Mouse (Mus musculus): Measurements from ENCODE around the gene Qser1.
"Not testable (repeated sequence)": the region's sequence is repeated elsewhere in the genome, so short reads cannot be mapped to it uniquely, and the experiment has no call there.

The Qser1 gene

DNA sequence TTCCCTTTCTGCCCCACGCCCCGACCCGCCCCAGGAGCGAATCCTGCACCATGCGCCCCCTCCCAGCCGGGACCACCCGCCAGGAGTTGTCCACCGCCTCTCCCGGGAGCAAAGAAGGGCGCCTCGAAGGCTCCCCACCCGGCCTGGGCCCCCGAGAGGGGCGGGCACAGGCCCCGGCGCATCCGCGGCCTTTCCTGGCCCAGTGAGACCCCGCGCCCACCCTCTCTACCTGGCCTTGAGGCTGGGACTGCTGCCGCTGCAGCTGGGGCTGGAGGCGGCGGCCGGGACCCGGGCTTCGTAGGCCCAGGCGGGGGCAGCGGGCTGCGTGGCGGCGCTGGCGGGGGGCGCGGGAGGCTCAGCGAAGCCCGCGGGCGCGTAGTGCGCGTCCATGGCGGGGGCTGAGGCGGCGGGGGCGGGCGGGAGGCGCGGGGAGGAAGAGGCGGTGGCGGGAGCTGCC, at the start of gene Qser1:
TSS of gene Qser1 (minus strand) at position 390 of the 457 bp plus-strand sequence.
- DNase-seq (ENCODE audit: low spot score), result peak; percentile 38

GRCm38 (mm10) chr2:104864176-104864860, 47.8 kb upstream of the Qser1 start:
- no peak for DNase-seq (ENCODE audit: low spot score)

DNA sequence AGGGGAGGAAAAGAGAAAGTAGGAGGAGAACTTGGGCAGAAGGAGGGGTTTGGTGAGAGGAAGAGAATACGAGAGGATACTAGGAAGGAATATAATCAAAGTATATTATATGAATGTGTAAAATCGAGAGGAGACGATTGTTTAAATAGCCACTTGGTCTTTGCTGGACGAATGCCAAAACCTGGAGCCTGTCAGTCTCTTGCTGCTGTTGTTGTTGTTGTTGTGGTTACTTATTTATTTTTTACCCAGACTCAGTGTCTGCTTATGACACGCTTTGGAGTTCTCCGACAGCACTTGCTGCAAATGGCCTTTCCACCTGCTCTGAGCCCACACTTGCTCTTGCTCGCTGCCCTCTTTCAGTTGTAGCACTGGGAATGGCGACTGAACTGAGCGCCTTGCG, 43.9 kb upstream of the Qser1 start:
- no peak for DNase-seq (ENCODE audit: low spot score)

DNA sequence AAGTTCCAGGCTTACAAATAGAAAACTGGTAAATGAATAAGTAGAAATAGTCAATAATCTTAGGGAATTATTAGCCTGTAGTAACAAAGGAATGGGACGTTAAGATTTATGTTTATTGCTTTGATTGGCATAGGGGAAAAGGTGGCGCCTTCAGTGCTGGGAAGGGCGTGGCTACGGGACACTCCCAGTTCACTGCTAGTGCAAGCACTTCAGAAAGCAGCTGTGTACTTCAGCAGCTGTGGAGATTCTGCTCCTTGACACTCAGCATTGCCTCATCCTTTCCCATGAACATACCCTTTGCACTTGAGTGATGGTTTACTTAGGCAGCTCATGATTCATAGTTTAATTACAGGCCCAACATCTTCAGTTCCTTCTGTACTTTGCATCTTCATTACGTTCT, 42.5 kb upstream of the Qser1 start:
- DNase-seq (ENCODE audit: low spot score), result no peak

- DNase-seq (ENCODE audit: low spot score), result not testable (repeated sequence)
These were observed 41.5 kb upstream of the Qser1 start for GRCm38 (mm10) chr2:104858083-104858482.

DNA sequence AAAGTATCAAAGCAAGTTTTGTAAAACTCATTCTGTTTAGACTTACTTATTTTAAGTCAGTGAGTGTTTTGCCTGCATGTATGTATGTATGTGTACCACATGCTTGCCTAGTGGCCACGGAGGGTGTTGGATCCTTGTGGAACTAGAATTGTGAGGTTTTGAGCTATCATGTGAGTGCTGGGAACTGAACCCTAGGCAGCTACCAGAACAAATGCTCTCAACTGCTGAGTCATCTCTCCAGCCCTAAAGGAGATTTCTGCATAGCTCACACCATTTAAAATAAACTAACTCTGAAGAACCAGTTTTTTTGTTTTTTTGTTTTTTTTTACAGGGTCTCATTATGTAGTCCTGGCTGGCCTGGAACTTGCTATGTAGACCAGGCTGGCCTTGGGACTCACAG, 39.7 kb upstream of the Qser1 start:
- no peak for DNase-seq (ENCODE audit: low spot score)

DNA sequence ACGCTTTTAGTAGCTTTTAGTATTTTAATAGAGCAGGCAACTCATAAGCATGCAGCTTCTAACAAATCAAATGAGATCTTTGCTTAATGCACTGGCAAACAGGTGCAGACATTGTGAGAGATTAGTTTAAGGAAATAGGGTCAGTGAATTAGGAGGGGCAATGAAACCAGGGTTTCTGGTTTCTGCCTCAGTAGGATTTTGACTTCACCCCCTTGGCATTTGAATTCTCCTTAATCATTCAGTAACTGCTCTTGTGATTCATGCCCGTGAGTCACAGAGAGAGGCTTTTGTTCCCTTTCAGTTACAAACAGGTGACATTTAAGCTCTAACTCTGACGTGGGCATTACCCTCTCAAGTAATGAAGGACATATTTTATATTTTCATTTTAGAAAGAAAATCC, 39.2 kb upstream of the Qser1 start:
- DNase-seq (ENCODE audit: low spot score), result no peak

DNA sequence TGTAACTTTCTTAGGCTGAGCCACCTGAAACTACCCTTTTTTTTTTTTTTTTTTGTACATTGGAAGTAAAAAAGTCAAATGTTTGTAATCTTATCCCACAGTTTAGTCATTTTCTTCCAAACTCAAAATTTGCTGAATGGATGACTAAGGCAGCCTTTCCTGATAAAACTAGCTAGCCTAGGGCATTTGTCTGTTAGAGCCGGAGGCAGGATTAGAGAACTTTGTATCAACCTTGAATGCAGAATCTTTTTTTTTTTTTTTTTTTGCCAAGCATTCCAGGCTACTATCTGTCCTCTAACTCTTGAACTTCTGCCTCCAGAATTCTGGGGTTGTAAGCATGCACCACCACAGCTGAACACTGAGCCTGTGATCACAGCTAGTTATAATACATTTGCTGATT, 38.3 kb upstream of the Qser1 start:
- DNase-seq (ENCODE audit: low spot score), result no peak

DNA sequence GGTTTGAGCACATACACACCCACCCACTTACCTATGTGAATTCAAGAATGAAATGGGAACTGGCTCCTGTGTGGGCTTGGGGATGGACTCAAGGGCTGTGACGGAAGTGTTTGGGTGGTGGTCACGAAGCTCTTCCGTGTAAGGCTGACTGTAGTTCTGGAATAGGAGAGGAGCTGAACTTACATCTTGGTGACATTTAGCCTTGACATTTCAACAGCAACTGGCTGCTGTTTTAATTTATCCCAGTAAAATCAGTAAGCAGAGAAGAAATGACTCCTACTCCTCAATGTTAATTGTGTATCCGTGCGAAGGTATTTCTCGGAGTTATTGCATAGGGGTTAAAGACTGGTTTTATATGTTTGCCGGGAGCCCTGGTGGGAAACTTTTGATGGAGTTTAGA, 36.0 kb upstream of the Qser1 start:
- DNase-seq (ENCODE audit: low spot score), result no peak

DNA sequence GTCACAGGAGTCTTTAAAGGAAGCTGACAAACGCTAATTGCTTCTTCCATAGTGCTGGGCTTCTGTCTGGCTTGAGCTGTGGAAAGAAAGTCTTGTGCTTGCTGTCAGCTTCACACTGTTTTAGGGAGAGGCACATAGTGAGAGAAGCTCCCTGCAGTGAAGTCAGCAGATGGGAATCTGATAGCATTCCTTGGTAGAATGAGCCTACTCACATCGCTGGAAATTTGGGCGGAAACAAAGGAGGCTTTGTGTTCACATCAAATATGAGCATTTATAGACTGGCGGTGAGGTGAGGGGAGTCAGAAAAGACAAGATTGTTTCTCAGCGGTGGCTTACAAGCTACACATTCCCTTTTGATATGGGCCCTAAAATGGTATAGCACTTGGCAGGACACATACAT, 35.1 kb upstream of the Qser1 start:
- peak; percentile 40 for DNase-seq (ENCODE audit: low spot score)

DNA sequence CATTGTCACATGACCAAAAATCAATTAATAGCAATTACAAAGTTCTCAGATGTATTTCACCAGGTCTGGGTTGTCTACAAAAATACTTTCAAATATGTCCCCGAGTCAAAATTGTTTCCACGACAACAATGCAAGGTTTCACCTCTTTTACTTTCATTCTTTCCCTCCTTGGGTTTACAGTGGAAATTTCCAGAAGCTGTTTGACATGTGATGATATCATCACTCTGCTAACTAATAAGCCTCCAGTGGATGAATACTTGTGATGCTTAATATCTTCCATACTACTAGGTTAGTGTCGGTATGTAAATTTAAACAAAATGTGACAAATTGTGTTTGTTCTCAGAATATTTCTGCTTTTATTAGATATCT, 33.4 kb upstream of the Qser1 start:
- no peak for DNase-seq (ENCODE audit: low spot score)

GRCm38 (mm10) chr2:104849276-104849990, 32.9 kb upstream of the Qser1 start, which contains the start of gene Prrg4:
Gene Prrg4 (minus strand): TSS chr2:104849876.
- peak; percentile 73 for DNase-seq (ENCODE audit: low spot score)

DNA sequence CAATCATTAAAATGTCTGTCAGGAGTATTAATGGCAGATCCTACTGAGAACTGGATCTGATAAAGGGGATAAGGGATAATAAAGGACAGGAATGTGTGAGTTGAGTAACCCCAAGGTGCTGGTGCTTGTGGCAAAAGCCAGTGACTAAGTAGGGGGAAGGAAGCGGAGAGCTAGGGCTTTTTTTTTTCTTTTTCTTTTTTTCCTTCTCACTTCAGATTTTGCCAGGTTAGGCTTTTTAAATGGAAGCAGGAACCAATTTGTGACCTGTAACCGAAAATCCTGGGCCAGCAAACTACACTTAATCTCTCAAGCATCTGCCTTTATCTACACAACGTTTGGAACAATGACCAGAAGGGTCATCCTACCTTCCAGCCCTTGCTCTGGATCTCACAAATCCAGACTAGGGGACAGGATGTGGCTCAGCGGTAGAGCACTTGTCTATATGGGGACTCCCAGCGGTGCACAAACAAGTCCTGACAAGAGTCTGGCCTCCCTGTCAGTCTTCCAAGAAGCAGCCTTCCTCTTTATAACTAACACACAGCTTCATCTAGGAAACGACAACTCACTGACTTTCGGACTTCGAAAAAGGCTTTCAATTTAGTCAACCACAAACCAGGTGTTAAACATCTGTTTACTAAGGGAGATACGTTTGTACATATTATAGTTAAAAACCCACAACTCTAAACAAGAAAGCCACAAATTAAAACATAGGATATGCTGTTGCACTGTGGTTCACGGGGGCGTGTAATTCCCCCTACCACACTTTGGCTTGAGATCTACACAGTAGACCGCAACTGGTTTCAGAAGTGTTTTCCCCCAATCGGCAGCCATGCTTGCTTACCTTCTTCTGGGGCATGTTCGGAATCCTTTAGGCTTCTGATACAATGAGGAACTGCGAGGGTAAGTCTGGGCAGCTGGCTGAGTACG, 31.9 kb upstream of the Qser1 start:
- peak; percentile 11 for DNase-seq (ENCODE audit: low spot score)

- DNase-seq (ENCODE audit: low spot score), result peak; percentile 60
These were observed 31.1 kb upstream of the Qser1 start for GRCm38 (mm10) chr2:104847645-104848044.

- peak; percentile 27 for DNase-seq (ENCODE audit: low spot score)
These were observed 30.3 kb upstream of the Qser1 start for GRCm38 (mm10) chr2:104846638-104847414.

- DNase-seq (ENCODE audit: low spot score), result no peak
These were observed 26.0 kb upstream of the Qser1 start for GRCm38 (mm10) chr2:104842559-104842958.

- DNase-seq (ENCODE audit: low spot score), result no peak
These were observed 25.2 kb upstream of the Qser1 start for GRCm38 (mm10) chr2:104841736-104842135.

DNA sequence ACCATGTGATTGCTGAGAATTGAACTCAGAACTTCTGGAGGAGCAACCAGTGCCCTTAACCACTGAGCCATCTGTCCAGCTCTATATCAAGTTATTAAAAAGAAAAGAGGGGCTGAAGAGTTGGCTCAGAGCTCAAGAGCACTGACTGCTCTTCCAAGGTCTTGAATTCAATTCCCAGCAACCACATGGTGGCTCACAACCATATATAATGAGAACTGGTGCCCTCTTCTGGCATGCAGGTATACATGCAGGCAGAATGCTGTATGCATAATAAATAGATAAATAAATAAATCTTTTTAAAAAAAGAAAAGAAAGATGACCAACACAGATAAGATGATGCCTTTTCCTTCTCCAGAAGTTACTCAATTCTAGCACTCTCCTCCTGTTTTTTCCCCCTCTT, 24.4 kb upstream of the Qser1 start:
- no peak for DNase-seq (ENCODE audit: low spot score)

DNA sequence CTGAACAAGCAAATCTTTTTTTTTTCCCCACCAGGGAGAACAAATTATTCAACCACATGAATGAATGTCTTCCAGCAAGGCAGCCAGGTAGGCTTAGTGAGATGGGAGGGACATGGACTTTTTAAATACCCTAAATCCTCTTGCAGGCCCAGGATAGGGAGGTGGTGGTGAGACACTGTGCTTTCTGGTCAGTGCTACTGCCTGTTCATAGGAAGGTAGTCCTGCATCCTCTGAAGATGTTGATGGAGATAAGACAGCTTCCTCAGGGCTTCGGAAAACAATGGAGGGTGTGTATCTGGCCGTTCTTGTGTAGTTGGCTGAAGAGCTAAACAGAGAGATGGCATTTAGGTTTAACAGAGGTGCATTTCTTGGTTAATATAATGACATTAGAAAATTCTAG, 15.9 kb upstream of the Qser1 start:
- DNase-seq (ENCODE audit: low spot score), result no peak

DNA sequence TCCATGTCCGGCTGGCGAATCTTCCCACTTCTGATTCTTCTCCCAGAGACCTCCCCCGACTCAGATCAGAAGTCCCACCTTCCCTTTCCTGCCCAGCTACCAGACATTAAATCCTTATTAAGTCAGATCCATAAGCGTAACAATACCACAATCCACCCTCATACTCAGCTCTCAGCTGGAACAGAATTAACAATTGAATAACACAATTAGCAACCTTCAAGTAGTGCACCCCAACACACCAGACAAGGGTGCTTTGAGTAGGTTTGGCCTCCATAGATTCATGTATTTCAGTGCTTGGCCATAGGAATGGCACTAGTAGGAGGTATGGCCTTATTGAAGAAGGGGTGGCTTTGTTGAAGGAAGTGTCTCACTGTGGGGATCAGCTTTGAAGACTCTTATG, 9.6 kb upstream of the Qser1 start:
- DNase-seq (ENCODE audit: low spot score), result no peak

DNA sequence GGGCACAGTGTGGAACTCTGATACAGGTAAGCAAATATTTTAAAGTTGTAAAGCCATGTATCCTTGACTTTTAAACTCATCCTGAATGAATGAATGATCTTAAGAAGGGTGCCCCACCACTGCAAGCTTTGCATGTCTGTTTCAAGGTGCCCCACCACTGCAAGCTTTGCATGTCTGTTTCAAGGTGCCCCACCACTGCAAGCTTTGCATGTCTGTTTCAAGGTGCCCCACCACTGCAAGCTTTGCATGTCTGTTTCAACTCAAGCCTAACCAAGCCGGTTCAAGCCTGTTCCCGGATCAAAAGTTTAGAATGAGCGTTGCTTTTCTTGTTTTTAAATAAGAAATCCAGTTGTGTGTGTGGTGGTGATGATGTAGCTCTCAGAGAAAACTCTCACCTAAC, 2.2 kb upstream of the Qser1 start:
- not testable (repeated sequence) for DNase-seq (ENCODE audit: low spot score)

Data from embryo, embryonic 10 days (tissue).